ENCODE assay signal across 8 mouse cellular contexts in the genomic region with DNA sequence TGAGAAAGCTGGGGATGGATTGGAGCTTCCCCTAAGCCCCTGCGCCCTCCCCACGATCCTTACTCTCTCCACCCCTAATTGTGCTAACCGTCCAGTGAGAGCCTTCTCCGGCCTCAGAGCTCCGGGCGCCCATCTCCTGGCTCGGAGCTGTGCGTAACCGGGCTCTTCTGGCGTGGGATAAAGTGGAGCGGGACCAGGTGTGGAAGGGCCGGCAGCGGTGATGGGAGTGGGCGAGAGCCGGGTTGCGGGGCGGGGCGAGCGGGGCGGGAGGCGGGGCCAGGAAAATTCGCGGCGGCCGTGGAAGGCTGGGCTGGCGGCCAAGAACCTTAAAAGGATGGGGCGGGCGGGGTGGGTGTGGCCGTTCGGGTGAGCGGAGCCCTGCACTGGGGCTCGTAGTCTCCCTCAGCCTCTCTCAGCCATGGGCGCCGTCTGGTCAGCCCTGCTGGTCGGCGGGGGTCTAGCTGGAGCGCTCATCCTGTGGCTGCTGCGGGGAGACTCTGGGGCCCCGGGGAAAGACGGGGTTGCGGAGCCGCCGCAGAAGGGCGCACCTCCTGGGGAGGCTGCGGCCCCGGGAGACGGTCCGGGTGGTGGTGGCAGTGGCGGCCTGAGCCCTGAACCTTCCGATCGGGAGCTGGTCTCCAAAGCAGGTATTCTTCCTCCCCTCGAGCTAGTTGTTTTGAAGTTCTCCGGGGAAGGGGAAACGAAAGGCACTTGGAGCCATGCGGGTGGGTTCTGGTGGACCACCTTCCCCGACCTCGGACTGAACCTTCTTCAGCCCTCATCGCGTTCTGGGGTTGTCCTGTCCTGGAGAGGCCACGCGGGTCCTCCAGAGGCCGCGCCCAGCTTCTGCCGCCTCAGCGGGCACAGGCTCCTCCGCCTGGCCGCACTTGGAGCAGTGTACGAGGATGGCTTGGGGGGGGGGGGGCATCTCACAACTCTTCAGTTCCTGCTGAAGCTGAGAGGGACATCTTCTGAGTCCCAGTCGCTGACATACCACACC. TPM values are rescaled to one million over a fixed set of nuclear protein-coding genes. Genes with fewer than 3 reads are reported as not detected.
DNase-seq lines count a peak whose midpoint lies in the region; ATAC-seq and TF ChIP-seq lines count a peak whose summit lies in the region.

Gene Stbd1, plus strand, starts transcription at position 351 of the 1,000 bp plus-strand sequence.

- peak; percentile 91 for ATAC-seq in neural tube, embryonic 15.5 days (ENCODE audit: low FRiP score)

- no peaks in the 10 kb centered on the region for H3K36me3 ChIP-seq in kidney, adult 2 months (ENCODE audit: control insufficient read depth, insufficient read depth, low read length)
- H3K36me3 ChIP-seq in neural tube, embryonic 15.5 days, result no peaks in the 10 kb centered on the region

- peak within 1 kb of the TSS; percentile 88 for H3K4me2 ChIP-seq in neural tube, embryonic 15.5 days

- H3K9me3 ChIP-seq in neural tube, embryonic 15.5 days (replicated peaks), result no peaks in the 10 kb centered on the region

- H3K4me3 ChIP-seq in kidney, adult 2 months (ENCODE audit: insufficient read depth, low read depth, low read length), result peak within 1 kb of the TSS; percentile 62
- peak within 1 kb of the TSS; percentile 62 for H3K4me3 ChIP-seq in lung, adult 2 months (replicated peaks; ENCODE audit: extremely low read depth, low read depth, low read length)
- H3K4me3 ChIP-seq in neural tube, embryonic 15.5 days (replicated peaks), result peak within 1 kb of the TSS; percentile 55

- H3K9ac ChIP-seq in neural tube, embryonic 15.5 days (replicated peaks), result peak within 1 kb of the TSS; percentile 54

- WGBS in kidney, adult 2 months, result 1% methylated on average over 69 of the region's 69 CpGs
- WGBS in lung, adult 2 months, result 1% methylated on average over 64 of the region's 69 CpGs
- under 1% methylated on average over 64 of the region's 69 CpGs for WGBS in neural tube, embryonic 15.5 days

- no peaks in the 10 kb centered on the region; the same call in 1 of the 2 replicates for H3K4me1 ChIP-seq in kidney, adult 2 months (ENCODE audit: control insufficient read depth, insufficient read depth, low read length)
- H3K4me1 ChIP-seq in lung, adult 2 months (ENCODE audit: control insufficient read depth, insufficient read depth, low read length), result peaks cover 4% of the 10 kb centered on the region
- peaks cover 12% of the 10 kb centered on the region for H3K4me1 ChIP-seq in neural tube, embryonic 15.5 days

- peak; percentile 11 for DNase-seq in layer of hippocampus, adult 11-12 months (ENCODE audit: low spot score)
- DNase-seq in layer of hippocampus, adult 9-10 months (ENCODE audit: low spot score), result no peak
- DNase-seq in embryo, embryonic 11 days, result peak; percentile 87
- DNase-seq in heart, adult 8-10 months (ENCODE audit: low spot score), result peak; percentile 33
- peak; percentile 75 for DNase-seq in kidney, adult 2 months
- peak; percentile 66 for DNase-seq in lung, adult 2 months
- peak; percentile 9 to 19 for DNase-seq in thymus, adult 18-20 months

- TF ChIP-seq POLR2A in kidney, adult 2 months (IDR thresholded peaks at IDR 0.05; ENCODE audit: low read depth, low read length), result no peak
- TF ChIP-seq POLR2A in lung, adult 2 months (IDR thresholded peaks at IDR 0.05; ENCODE audit: borderline replicate concordance, extremely low read depth, low read depth, low read length), result peak; percentile 32; the same call in 1 of the 2 replicates

- H3K27me3 ChIP-seq in kidney, adult 2 months (replicated peaks; ENCODE audit: control insufficient read depth, insufficient read depth, low read length), result no peaks in the 10 kb centered on the region
- 0 out of 2 replicates have a peak, but pooled peaks cover 4% of the 10 kb centered on the region for H3K27me3 ChIP-seq in neural tube, embryonic 15.5 days (replicated peaks)

- H3K27ac ChIP-seq in kidney, adult 2 months (ENCODE audit: insufficient read depth, low read depth, low read length), result no peak within 1 kb of the TSS
- H3K27ac ChIP-seq in neural tube, embryonic 15.5 days (replicated peaks), result no peak within 1 kb of the TSS

- TF ChIP-seq CTCF in kidney, adult 2 months (conservative IDR thresholded peaks at IDR 0.05; ENCODE audit: insufficient read depth, insufficient read length, low read depth, low read length), result no peak
- no peak for TF ChIP-seq CTCF in lung, adult 2 months (IDR thresholded peaks at IDR 0.05; ENCODE audit: insufficient read depth, low read length)

RNA-seq across cellular contexts. Expression of gene Stbd1, which starts in this region (rescaled TPM):
- 1 to 10 TPM in 3 of 4 experiments, under 1 TPM in 1; 0.87 to 2.1 (median 1.4) TPM for total RNA-seq in heart, adult 8-10 months (2022)
- polyA plus RNA-seq in kidney, adult 2 months (2012; rRNA removed), result 4.7 and 6.0 TPM in 2 replicates
- polyA plus RNA-seq in lung, adult 2 months (2012; rRNA removed), result 9.7 and 12.9 TPM in 2 replicates
- polyA plus RNA-seq in neural tube, embryonic 15.5 days (2015; fragmentation: Nextera tagmentation; extraction: Ambion mirVana), result 17.0 and 18.3 TPM in 2 replicates
